ENCODE assay signal across 1 mouse cellular context in genomic region chr1:92079982-92080537, GRCm38 (mm10).
A peak's percentile ranks its signal among the peaks of the same experiment; 100 is the strongest.
TF ChIP-seq lines count a peak whose summit lies in the region.

No protein-coding gene starts in this region.

TF ChIP-seq in CH12.LX, 34 proteins besides CTCF, POLR2A, EP300 and RAD21 (continued from another document):
- TF ChIP-seq USF1 (IDR thresholded peaks at IDR 0.05; ENCODE audit: low read depth, low read length) (no peak), NELFE (IDR thresholded peaks at IDR 0.05; ENCODE audit: low read depth, low read length) (no peak), UBTF (IDR thresholded peaks at IDR 0.05; ENCODE audit: low read depth, low read length) (no peak), HCFC1 (IDR thresholded peaks at IDR 0.05; ENCODE audit: low read depth, low read length) (no peak; the same call in 1 of the 2 replicates), ZMIZ1 (IDR thresholded peaks at IDR 0.05; ENCODE audit: low read depth, low read length) (no peak), SIN3A (IDR thresholded peaks at IDR 0.05; ENCODE audit: low read length) (0 out of 2 replicates have a peak, but pooled peaks have one; percentile 34), JUND (conservative IDR thresholded peaks at IDR 0.05; ENCODE audit: low read depth, low read length) (no peak), MXI1 (IDR thresholded peaks at IDR 0.05; ENCODE audit: low read depth, low read length) (peak; percentile 51; the same call in 1 of the 2 replicates), E2F4 (IDR thresholded peaks at IDR 0.05; ENCODE audit: insufficient replicate concordance, low read depth, low read length) (no peak), GABPA (IDR thresholded peaks at IDR 0.05; ENCODE audit: insufficient replicate concordance, low read depth, low read length) (no peak), TCF12 (IDR thresholded peaks at IDR 0.05; ENCODE audit: low read depth, low read length) (peak; percentile 46; the same call in 1 of the 2 replicates), ETS1 (conservative IDR thresholded peaks at IDR 0.05; ENCODE audit: low read depth, low read length) (peak; percentile 77), KAT2A (IDR thresholded peaks at IDR 0.05; ENCODE audit: insufficient replicate concordance, low read length) (no peak), USF2 (conservative IDR thresholded peaks at IDR 0.05; ENCODE audit: low read depth, low read length) (no peak), TBP (conservative IDR thresholded peaks at IDR 0.05; ENCODE audit: low read depth, low read length) (no peak), ZNF384 (IDR thresholded peaks at IDR 0.05; ENCODE audit: low read depth, low read length) (peak; percentile 78), MAX (IDR thresholded peaks at IDR 0.05; ENCODE audit: low read length) (peak; percentile 66), BHLHE40 (IDR thresholded peaks at IDR 0.05; ENCODE audit: low read depth, low read length) (peak; percentile 92), MYC (IDR thresholded peaks at IDR 0.05; ENCODE audit: low read depth, low read length) (0 out of 2 replicates have a peak, but pooled peaks have one; percentile 44), CHD1 (IDR thresholded peaks at IDR 0.05; ENCODE audit: low read depth, low read length) (no peak), SMC3 (IDR thresholded peaks at IDR 0.05; ENCODE audit: low read depth, low read length) (no peak), MAZ (IDR thresholded peaks at IDR 0.05; ENCODE audit: low read depth, low read length) (0 out of 2 replicates have a peak, but pooled peaks have one; percentile 48), ELF1 (IDR thresholded peaks at IDR 0.05; ENCODE audit: low read depth, low read length) (no peak), CHD2 (IDR thresholded peaks at IDR 0.05; ENCODE audit: low read length) (0 out of 2 replicates have a peak, but pooled peaks have one; percentile 32)
